Mouse (Mus musculus) thymus, adult 18-20 months (tissue): Measurements from ENCODE around the gene Fos.

Experiments used
- DNase-seq, 2 experiments: peaks; one replicate each; pipeline ENCODE4 v3.0.0; 2022; ENCODE audit warnings: mixed read lengths in 2 of 2

Gene Fos

GRCm38 (mm10) chr12:85487545-85488141 is 14.0 kb downstream of the Fos start:
- peak in 1 of 2 experiments; percentile 57 for DNase-seq

- DNase-seq: no peak
Observed at GRCm38 (mm10) chr12:85489232-85489886, 15.7 kb downstream of the Fos start.

GRCm38 (mm10) chr12:85490096-85490820 is 16.6 kb downstream of the Fos start:
- no peak for DNase-seq

DNA sequence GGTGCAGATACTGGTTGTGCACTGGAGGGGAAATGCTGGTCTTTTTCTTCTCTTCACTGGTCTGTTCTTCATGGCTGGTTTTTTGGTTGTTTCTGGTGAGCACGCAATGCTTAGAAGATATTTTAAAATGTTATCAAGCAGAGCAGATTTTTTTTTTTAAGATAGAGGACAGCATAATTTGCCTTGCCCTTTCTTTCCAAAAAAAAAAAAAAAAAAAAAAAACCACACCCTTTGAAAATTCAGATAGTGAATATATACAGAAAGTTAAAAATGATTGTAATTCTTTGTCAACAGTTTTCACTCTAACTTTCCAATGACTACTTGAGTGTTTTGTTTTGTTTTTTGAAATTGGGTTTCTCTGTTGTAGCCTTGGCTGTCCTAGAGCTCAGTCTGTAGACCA is 17.3 kb downstream of the Fos start:
- DNase-seq: no peak

DNA sequence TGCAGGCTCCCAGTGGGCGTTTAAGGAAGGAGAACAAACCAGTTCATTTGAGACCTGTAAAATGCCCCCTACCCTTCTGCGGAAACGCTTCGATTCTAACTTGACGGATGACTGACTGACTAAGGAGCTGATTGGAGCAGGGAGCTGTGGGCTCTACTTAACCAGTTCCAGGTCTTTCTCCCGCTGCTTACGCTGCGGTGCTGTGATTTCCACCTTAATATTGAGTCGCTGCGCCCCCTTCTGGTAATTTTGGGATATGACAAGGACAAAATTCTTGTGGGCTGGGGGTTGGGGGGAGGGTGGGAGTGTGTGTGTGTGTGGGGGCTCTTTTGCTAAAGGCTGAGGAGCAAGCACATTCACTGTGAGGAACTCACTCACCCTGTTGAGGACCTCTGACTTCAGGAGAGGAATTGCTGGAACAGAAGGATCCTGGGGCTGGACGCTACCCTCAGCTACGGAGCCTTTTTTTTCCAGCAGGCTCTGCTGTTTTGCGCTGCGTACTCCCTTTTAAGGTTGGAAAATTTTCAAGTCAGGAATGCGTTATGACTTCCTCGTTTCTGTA is 18.5 kb downstream of the Fos start:
- DNase-seq: no peak

- no peak for DNase-seq
Observed at GRCm38 (mm10) chr12:85496336-85496735, 22.6 kb downstream of the Fos start.

DNA sequence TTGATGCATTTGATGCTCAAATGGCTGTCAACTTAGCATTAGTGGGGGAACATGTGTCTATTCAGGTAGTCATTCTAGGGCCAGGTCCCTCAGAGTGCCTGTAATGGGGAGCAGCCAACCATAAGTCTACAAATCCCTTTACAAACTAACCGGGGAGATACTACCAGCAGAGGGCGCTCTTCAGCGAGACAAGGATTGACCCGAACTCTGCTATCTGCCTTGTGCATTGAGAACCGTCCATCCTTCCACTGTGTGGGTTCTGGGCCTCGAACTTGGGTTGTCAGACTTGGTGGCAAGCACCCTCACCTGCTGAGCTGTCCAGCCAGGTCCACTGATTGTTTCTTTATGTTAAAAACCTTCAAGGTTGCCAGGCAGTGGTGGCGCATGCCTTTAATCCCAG is 23.1 kb downstream of the Fos start:
- DNase-seq: peak; percentile 42 to 50

GRCm38 (mm10) chr12:85497310-85498135 is 23.8 kb downstream of the Fos start:
- no peak for DNase-seq

GRCm38 (mm10) chr12:85499001-85499400 is 25.3 kb downstream of the Fos start:
- no peak for DNase-seq

DNA sequence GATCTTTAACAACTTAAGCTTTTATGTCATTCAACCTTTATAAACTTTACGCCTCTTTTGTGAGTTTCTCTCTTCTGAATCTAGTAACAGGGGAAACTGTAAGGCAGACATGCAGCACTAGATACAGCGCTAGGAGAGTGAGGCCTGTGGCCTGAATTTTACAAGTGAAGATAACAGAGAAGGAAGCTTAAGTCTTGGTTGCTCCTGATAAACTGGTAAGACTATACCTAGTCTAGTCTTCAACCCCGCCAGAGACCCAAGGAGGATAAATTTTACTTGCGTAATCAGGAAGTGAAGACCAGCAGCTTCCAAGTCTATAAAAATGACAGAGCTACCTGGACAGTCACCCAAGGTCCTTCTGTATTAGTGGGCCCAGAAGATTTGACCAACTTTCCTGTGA is 29.0 kb downstream of the Fos start:
- DNase-seq: no peak

DNA sequence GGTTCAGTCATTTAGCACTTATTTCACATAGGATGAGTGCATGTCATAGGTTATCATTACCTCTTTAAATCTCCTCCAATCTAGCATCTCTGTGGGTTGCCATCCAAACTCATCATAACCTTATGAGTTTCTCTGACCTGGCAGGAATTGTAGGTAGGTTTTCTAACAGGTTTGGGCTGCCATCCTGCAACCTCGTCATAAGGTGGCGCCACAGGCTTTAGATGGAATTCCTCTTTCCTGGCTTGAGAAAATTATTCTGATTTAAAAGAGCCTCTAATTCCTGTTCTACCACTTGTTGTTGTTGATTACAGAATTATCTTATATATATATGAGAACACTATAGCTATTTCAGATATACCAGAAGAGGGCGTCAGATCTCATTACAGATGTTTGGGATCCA is 34.5 kb downstream of the Fos start:
- DNase-seq: no peak

DNA sequence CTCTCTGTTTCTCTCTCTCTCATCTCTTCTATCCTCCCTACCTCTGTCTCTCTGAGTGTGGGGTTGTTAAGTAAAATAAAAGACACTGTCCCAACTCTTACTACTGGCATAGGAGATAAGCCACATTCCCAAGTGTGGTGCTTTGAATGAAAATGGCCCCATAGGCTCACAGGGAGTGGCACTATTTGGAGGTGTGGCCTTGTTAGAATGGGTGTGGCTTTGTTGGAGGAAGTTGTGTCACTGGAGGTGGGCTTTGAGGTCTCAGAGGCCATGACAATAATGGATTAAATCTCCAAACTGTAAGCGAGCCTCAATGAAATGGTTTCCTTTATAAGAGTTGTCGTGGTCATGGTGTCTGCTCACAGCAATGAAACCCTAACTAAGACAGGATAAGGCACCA is 36.3 kb downstream of the Fos start:
- no peak for DNase-seq

DNA sequence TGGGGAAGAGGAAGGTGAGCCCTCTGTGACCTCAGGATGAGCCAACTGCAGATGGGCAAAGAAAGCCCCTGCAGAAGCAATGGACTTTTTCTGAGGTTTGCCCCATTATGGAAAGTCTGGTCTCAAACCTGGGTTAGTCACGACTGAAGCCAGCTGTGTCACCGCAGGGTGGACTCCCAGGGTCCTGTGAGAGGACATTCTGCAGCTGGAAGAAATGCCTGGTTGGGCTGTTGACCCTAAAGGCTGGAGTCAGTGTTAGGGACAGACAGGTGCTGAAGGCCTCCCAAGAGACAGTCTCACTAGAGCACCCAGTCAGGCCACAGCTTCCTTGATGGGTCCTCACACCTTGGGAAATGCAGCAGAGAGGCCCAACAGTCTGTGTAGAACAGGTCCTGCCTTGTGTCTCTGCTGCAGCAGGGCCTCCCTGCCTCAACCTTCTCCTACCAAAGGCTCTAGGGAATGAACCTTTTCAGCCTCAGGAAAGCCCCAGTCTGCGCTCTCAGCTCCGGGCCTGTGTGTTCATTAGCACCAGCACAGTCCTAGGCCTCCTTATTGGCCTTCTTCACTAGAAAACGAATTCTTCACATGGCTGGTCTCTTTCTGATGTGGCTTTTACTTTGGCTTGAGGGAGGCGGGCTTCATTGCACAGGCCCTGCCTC is 40.2 kb downstream of the Fos start:
- no peak for DNase-seq

DNA sequence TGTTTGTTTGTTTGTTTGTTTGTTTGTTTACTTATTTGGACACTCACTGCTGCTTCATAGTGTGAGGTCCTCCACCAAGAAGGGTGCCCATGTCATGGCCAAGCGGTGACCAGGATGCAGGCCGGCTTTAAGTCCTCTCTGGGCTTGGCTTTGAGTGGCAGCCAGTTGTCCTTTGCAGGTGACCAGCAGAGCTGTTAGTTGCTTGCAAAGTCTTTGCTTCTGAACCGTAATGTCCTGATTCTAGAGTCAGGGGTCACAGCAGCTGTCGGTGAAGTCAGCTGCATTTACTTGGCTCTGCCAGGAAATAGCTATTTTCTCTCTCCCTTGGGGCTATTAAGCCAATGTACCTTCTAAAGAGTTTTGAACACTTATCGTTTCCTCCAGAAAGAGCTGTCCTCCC is 41.3 kb downstream of the Fos start:
- no peak for DNase-seq

- DNase-seq: no peak
Observed at GRCm38 (mm10) chr12:85515865-85516264, 42.2 kb downstream of the Fos start.

DNA sequence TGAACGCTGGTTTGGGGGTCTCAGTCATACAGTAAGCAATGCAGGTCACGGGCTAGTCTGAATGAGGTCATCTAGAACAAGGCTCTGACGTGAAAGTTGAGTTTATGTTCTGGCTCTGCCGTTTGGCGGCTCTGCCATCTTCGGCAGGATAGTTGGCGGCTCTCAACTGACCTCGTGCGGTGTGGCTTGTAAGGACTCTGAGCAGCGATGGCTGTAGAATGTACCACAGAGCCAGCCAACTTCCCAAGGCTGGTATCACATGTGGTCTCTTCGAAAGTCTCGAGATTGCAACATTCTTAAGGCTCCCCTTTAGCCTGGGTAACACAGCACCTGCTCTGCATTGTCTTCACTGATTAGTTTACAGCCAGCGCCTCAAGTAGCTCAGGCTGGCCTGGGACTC is 43.6 kb downstream of the Fos start:
- no peak for DNase-seq

DNA sequence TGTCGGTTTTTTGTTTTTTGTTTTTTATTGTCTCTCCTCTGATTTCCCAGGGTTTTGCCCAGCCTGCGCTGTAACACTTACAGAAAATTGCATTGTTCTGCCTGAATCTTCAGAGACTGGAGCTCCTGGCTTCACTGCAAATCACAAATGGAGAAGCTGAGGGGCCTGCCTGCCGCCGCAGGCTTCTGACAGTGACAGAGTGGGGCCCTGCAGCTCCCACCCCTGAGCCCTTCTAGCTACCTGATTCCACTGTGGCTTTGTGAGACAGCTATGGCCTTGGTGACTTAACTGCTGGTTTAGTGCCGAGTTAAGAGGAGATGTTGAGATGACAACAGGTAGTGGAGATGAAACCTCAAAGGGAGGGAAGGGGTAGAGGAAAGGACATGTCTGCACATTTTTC is 44.3 kb downstream of the Fos start:
- DNase-seq: no peak

GRCm38 (mm10) chr12:85519553-85519952 is 45.9 kb downstream of the Fos start:
- DNase-seq: no peak

DNA sequence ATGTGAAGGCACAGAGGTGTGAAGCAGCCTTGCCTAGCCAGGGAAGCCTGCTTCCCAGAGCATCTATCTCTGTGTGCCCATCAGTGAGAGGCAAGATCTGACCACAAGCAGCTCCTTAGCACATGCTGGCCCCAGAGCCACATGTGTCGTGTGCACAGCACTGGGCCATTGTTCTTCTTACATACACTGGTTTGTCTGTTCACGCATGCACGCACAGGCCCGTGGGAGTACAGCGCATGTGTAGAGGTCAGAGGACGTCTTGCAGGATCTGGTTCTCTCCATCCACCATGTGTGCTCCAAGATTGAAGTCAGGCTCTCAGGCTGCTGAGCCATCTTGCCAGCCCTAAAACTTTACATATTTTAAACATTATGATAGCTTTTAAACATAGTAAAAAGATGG is 47.4 kb downstream of the Fos start:
- DNase-seq: no peak

GRCm38 (mm10) chr12:85521673-85522072 is 48.0 kb downstream of the Fos start:
- DNase-seq: no peak

- DNase-seq: no peak
Observed at GRCm38 (mm10) chr12:85522631-85523388, 49.1 kb downstream of the Fos start.
